Mouse (Mus musculus) frontal cortex, postnatal 10 days (tissue): ENCODE results near the gene Acot3.
"Not testable (repeated sequence)": the region's sequence is repeated elsewhere in the genome, so short reads cannot be mapped to it uniquely, and the experiment has no call there.

Source experiments
- DNase-seq, 2 experiments: peaks; one replicate each; pipeline ENCODE4 v3.0.0; 2022; ENCODE audit warnings: low spot score in 2 of 2, mixed read lengths in 1 of 2

Gene Acot3

GRCm38 (mm10) chr12:84051937-84052474, at the start of gene Acot3:
Gene Acot3, plus strand, starts transcription at chr12:84052144.
- DNase-seq, result no peak

GRCm38 (mm10) chr12:84003866-84004265, 48.1 kb upstream of the Acot3 start:
- no peak for DNase-seq

GRCm38 (mm10) chr12:84008251-84008650, 43.7 kb upstream of the Acot3 start:
- DNase-seq, result no peak

- DNase-seq, result no peak
Measured at GRCm38 (mm10) chr12:84008729-84009128, 43.2 kb upstream of the Acot3 start.

- DNase-seq, result peak; percentile 58 to 59
Measured at GRCm38 (mm10) chr12:84009171-84009965, 42.6 kb upstream of the Acot3 start, which contains the start of gene Acot1. Gene Acot1, plus strand, starts transcription at chr12:84009490.

- no peak for DNase-seq
Measured at GRCm38 (mm10) chr12:84010201-84010600, 41.7 kb upstream of the Acot3 start.

- peak; percentile 64 to 66 for DNase-seq
Measured at GRCm38 (mm10) chr12:84011251-84012040, 40.5 kb upstream of the Acot3 start.

- no peak for DNase-seq
Measured at GRCm38 (mm10) chr12:84013130-84013529, 38.8 kb upstream of the Acot3 start.

GRCm38 (mm10) chr12:84013701-84014100, 38.2 kb upstream of the Acot3 start:
- no peak for DNase-seq

- DNase-seq, result peak in 1 of 2 experiments; percentile 21
Measured at GRCm38 (mm10) chr12:84020528-84020927, 31.4 kb upstream of the Acot3 start.

GRCm38 (mm10) chr12:84022266-84022665, 29.7 kb upstream of the Acot3 start:
- not testable (repeated sequence) for DNase-seq

- DNase-seq, result no peak
Measured at GRCm38 (mm10) chr12:84023052-84023745, 28.7 kb upstream of the Acot3 start.

- no peak for DNase-seq
Measured at GRCm38 (mm10) chr12:84025888-84026287, 26.1 kb upstream of the Acot3 start.

- not testable (repeated sequence) for DNase-seq
Measured at GRCm38 (mm10) chr12:84028328-84028727, 23.6 kb upstream of the Acot3 start.

GRCm38 (mm10) chr12:84029043-84029442, 22.9 kb upstream of the Acot3 start:
- not testable (repeated sequence) for DNase-seq

GRCm38 (mm10) chr12:84030659-84031332, 21.1 kb upstream of the Acot3 start:
- peak in 1 of 2 experiments; percentile 58 for DNase-seq

- DNase-seq, result no peak
Measured at GRCm38 (mm10) chr12:84032854-84033253, 19.1 kb upstream of the Acot3 start.

- DNase-seq, result not testable (repeated sequence)
Measured at GRCm38 (mm10) chr12:84033302-84033701, 18.6 kb upstream of the Acot3 start.

GRCm38 (mm10) chr12:84034108-84034507, 17.8 kb upstream of the Acot3 start:
- DNase-seq, result no peak

- not testable (repeated sequence) for DNase-seq
Measured at GRCm38 (mm10) chr12:84038241-84038640, 13.7 kb upstream of the Acot3 start, which contains the start of gene Acot4. Gene Acot4, plus strand, starts transcription at chr12:84038379.

GRCm38 (mm10) chr12:84038691-84039111, 13.2 kb upstream of the Acot3 start, which contains the start of gene Gm49366:
Gene Gm49366, plus strand, starts transcription at chr12:84038935.
- peak in 1 of 2 experiments; percentile 27 for DNase-seq
